Mouse (Mus musculus) activated CD4-positive, CD25-positive, alpha-beta regulatory T cell, adult 4 months (primary cell): Measurements from ENCODE around the gene Ihh. TPM values are rescaled to one million over a fixed set of nuclear protein-coding genes. Genes with fewer than 3 reads are reported as not detected.

ENCODE experiments used
- ATAC-seq: one replicate; pipeline ENCODE4 v1.8.0; 2017
- polyA plus RNA-seq, 2 experiments: library from polyadenylated mRNA; unstranded; fragments of 100-300 nt; shearing (Covaris generic); gene quantifications; one replicate each; pipeline ENCODE4 v1.2.1; 2017

The Ihh gene
- not detected for polyA plus RNA-seq

GRCm38 (mm10) chr1:74951556-74952210 is at the start of gene Ihh:
Ihh (minus strand) TSS chr1:74951672.
- no peak for ATAC-seq

GRCm38 (mm10) chr1:75001183-75001582 is 49.7 kb upstream of the Ihh start:
- ATAC-seq = no peak

- ATAC-seq = no peak
Measured at GRCm38 (mm10) chr1:75000496-75000895, 49.0 kb upstream of the Ihh start.

DNA sequence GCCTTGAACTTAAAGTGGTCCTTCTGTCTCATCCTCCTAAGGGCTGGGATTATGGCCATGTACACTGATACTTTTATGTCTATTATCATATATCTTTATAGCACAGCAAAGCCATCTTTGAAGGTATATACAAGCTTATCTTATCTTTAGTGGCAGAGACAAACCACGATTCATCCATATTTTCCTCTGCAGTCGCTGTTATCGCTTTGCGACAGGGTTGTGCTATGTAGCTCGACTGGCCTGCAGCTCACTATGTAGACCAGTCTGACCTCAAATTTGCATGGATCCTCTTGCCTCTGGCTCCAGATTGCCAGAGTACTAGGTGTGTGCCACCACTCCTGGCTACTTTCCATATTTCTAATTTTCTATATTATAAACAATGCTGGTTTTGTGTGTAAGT is 47.7 kb upstream of the Ihh start:
- ATAC-seq = no peak

- no peak for ATAC-seq
Measured at GRCm38 (mm10) chr1:74997231-74997630, 45.8 kb upstream of the Ihh start.

DNA sequence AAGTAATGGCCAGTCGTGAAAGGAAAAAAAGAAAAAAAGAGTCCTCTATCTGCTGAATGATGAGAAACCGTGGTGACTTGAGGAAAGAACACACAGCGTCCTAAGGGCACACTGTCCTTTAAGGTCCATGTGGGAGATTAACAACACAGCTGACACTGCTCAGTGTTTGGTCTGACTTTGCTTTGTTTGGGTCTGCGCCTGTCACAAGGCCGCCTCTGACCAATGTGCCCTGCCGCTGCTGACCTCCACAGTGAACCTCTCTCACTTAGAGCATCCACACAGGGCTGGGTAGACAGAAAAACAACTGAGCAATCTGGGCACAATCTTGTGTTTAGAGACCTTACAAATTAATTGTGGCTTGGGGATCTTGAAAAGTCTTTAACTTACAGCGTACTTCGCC is 25.5 kb upstream of the Ihh start:
- no peak for ATAC-seq

DNA sequence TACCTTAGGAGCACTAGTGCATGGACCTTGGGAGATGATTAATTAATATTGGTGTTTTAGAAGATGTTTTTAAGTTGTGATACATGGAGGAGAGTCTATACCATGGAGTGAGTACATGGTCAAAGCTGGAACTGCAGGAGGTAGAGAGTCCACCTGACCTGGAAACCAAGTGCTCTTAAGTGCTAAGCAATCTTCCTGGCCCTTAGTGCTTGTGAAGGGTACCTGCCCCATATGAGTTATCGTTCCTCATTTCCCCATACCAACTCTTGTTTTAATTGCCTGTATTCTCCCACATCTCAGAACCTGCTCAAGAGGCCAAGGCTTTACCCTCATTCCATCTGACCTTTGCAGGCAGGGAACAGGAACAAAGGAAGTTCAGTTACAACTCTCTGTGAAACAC is 24.5 kb upstream of the Ihh start:
- no peak for ATAC-seq

DNA sequence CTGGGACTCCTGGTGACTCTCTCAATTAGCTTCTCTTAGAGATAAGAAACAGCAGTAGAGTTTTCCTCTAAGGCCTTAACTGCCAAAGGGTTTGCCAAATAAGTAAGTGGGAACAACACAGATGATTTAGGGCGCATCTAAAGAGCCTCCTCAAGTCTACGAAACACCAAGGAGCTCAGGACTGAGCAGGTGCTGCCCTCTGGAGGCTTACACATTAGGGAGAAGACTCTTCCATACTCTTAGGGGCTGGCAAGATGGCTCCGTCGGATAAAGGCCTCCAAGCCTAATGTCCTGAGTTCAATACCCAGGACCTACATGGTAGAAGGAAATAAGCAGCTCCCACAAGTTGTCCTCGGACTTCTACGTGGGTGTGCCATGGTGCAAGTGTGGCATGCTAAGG is 22.1 kb upstream of the Ihh start:
- ATAC-seq = no peak

DNA sequence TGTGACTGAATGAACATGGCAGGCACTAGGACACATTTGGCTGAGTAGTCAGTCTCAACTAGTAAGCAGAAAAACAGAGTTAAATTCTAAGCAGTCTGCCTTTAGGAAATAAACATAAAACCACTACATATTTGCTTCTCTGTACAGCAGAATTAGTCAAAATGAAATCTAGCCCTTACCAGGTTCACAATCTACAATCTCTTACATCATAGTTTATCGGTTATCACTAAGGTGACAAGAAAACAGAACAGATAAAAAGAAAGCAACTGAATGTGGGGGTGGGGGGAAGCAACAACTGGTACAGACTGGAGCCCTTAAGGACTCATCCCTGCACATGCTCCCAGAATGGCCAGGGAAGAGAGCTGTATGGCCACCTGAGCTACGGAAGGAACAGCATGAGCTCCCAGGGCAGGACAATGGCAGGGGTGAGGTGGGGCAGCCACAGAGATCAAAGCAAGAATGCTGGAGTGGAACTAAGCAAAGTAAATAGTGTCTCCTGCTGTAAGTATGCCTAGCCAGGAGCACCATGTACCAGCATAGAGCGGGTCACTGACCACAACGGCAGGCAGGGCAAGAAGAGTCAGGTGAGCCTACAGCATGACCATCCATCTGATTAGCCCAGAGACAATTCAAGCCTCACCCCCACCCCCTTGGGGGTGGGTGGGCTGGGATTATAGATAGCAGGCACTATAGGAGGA is 20.0 kb upstream of the Ihh start:
- ATAC-seq = peak; percentile 77

DNA sequence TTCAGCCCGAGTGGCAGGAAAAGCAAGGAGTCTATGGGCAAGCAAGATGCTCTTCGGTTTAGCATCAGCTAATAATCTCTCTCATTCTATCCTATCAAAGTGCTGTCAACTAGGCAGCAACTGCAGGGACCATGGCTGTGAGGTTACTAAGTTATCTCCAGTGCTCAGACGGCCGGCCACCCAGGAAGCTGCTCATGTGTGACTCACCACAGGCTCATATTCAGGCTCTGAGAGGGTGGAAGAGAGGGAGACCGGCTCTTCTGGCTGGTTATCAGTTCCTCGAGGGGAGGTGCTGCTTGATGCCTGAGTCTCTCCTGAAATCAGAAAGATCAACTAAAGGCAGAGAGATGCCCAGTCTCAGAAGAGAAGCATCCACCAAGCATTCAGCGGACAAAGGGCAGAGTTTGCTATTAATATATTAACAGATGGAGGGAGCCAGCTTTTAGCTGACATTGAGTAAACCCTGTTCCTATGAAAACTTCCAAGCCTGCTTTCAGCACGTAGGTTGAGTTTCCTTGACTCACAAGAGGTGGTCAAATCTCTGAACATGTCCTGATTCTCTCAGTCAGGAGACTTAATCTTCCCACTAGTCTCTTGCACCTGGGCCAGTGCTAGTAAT is 16.6 kb upstream of the Ihh start:
- no peak for ATAC-seq

DNA sequence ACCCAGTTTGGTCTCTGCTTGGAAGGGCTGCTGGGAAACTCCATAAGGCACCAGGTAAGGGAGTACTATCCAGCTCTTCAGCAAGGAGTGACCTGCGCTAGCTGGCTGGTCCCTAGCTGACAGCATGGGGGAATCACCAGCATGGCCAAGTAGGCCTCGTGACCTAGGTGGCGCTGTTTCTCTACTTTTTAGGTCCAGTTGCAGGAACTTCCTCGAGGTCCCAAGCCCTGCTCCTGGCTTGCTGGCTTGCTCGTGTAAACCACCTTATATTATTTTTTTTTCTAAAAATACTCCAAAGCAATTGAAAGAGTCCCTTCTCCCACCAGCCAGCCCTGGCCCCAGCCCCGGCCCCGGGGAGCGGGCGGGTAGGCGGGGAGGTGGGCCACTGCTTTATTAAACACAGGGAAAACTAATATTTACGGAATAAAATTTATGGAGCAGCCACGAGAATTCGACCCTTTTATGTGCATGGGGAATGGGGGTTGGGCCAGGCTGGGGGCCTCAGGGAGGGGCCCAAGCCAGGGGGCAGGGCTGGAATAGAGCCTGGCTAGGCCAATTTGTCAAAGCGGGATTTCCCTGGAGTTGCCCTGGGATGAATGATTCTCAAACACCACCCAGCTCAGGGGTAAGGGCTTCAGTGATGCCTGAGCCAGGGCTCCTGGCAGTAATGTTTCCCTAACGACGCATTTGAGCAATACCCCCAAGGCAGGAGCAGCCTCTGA is 13.2 kb upstream of the Ihh start:
- no peak for ATAC-seq

- no peak for ATAC-seq
Measured at GRCm38 (mm10) chr1:74962853-74963227, 11.4 kb upstream of the Ihh start.

DNA sequence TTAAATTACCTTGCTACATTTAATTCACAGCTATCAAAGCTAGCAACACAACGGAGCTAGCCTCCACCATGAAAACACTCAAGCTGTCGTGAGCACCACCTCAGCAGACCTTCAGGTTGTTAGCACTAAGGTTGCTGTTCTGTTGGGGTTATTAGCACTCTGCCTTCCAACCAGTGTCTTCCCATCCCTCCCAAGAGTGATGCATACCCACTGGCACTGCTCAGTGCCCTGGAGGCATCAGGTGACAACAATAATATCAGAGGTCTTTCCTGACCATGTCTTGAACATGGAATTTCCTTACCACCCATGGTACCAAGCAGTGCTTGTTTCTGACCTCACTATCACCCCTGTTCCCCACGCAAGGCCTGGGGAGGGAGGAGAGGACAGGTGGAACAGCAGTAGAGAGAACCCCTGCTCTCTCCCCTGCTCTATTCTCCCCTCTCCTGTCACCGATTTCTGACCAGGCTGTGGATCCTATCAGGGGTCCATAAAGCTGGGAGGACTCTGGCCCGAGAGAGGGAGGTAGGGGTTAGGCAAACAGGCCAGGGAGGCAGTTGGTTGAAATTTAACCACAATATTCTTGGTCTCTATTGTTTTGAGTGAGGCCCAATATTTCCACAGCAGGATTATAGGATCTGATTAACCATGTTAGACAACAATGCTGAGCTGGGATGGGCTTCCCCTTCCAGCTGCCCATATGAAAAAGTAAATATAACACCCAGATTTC is 10.8 kb upstream of the Ihh start:
- no peak for ATAC-seq

- no peak for ATAC-seq
Measured at GRCm38 (mm10) chr1:74961722-74962121, 10.2 kb upstream of the Ihh start.

GRCm38 (mm10) chr1:74960059-74960458 is 8.6 kb upstream of the Ihh start:
- ATAC-seq = no peak

GRCm38 (mm10) chr1:74950576-74951490 is 639 bp downstream of the Ihh start:
- no peak for ATAC-seq

DNA sequence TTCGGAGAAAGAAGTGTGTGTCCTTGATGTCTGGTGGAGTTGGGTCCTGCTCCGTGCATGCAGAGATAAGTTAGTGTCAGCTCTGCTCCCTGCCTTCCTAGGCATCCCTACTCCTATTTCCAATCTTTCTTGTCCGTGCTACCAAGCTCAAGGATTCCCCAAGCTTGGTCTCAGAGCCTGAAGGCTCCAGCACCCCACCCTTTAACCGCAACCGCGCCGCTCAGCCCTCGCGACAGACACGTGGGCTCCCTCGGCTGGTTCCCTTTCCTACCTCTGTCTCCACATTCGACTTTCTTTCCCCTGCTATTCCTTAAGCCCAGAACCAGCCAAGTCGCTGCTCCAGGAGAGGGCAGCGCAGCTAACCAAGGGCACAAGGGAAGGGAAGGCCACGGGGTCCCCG is 1.4 kb downstream of the Ihh start:
- no peak for ATAC-seq

- no peak for ATAC-seq
Measured at GRCm38 (mm10) chr1:74949666-74950050, 1.8 kb downstream of the Ihh start.

GRCm38 (mm10) chr1:74948784-74949665 is 2.4 kb downstream of the Ihh start:
- no peak for ATAC-seq

GRCm38 (mm10) chr1:74947986-74948670 is 3.3 kb downstream of the Ihh start:
- ATAC-seq = no peak
